Mouse (Mus musculus): ENCODE measurements around the gene Gsdmc4. TPM values are rescaled to one million over a fixed set of nuclear protein-coding genes. Genes with fewer than 3 reads are reported as not detected.
"Not testable (repeated sequence)": the region's sequence is repeated elsewhere in the genome, so short reads cannot be mapped to it uniquely, and the experiment has no call there.

Gene Gsdmc4
- polyA plus RNA-seq (2015; fragmentation: Nextera tagmentation; extraction: Ambion mirVana): 0.38 and 0.43 TPM in 2 replicates

- H3K4me2 ChIP-seq (ENCODE audit: low read depth, low read length); H3K36me3 ChIP-seq (ENCODE audit: control insufficient read depth, insufficient read depth, low read length); H3K27ac ChIP-seq (ENCODE audit: low read length); H3K9ac ChIP-seq (ENCODE audit: low read depth, low read length); H3K27me3 ChIP-seq (replicated peaks; ENCODE audit: control insufficient read depth, insufficient read depth, low read length); H3K4me3 ChIP-seq (ENCODE audit: low read length); H3K9me3 ChIP-seq (ENCODE audit: control insufficient read depth, low read length); H3K4me1 ChIP-seq (ENCODE audit: control insufficient read depth, insufficient read depth, low read length); ATAC-seq: not testable (repeated sequence)
- 81% methylated on average over 2 of the region's 2 CpGs for WGBS
These were observed at the start of gene Gsdmc4 for GRCm38 (mm10) chr15:63912197-63912596. TSS of gene Gsdmc4 (minus strand) at chr15:63912297.

GRCm38 (mm10) chr15:63960542-63960941 is 48.4 kb upstream of the Gsdmc4 start:
- no peaks in the 10 kb centered on the region; the same call in 1 of the 2 replicates for H3K4me1 ChIP-seq (ENCODE audit: control insufficient read depth, insufficient read depth, low read length)
- no peak for ATAC-seq
- H3K4me2 ChIP-seq (ENCODE audit: low read depth, low read length): no peak overlapping the region
- H3K27me3 ChIP-seq (replicated peaks; ENCODE audit: control insufficient read depth, insufficient read depth, low read length): no peaks in the 10 kb centered on the region
- H3K27ac ChIP-seq (ENCODE audit: low read length): no peak overlapping the region
- H3K36me3 ChIP-seq (ENCODE audit: control insufficient read depth, insufficient read depth, low read length): no peaks in the 10 kb centered on the region
- H3K9ac ChIP-seq (ENCODE audit: low read depth, low read length): no peak overlapping the region
- no peak overlapping the region for H3K4me3 ChIP-seq (ENCODE audit: low read length)
- 90% methylated on average over 2 of the region's 2 CpGs for WGBS
- no peaks in the 10 kb centered on the region for H3K9me3 ChIP-seq (ENCODE audit: control insufficient read depth, low read length)

- no peak for ATAC-seq
- H3K36me3 ChIP-seq (ENCODE audit: control insufficient read depth, insufficient read depth, low read length): no peaks in the 10 kb centered on the region
- no peak overlapping the region for H3K9ac ChIP-seq (ENCODE audit: low read depth, low read length)
- no peak overlapping the region for H3K4me3 ChIP-seq (ENCODE audit: low read length)
- H3K27ac ChIP-seq (ENCODE audit: low read length): no peak overlapping the region
- H3K4me1 ChIP-seq (ENCODE audit: control insufficient read depth, insufficient read depth, low read length): no peaks in the 10 kb centered on the region; the same call in 1 of the 2 replicates
- no peak overlapping the region for H3K4me2 ChIP-seq (ENCODE audit: low read depth, low read length)
- no peaks in the 10 kb centered on the region for H3K9me3 ChIP-seq (ENCODE audit: control insufficient read depth, low read length)
- H3K27me3 ChIP-seq (replicated peaks; ENCODE audit: control insufficient read depth, insufficient read depth, low read length): no peaks in the 10 kb centered on the region
These were observed 45.5 kb upstream of the Gsdmc4 start for GRCm38 (mm10) chr15:63957553-63957952.

DNA sequence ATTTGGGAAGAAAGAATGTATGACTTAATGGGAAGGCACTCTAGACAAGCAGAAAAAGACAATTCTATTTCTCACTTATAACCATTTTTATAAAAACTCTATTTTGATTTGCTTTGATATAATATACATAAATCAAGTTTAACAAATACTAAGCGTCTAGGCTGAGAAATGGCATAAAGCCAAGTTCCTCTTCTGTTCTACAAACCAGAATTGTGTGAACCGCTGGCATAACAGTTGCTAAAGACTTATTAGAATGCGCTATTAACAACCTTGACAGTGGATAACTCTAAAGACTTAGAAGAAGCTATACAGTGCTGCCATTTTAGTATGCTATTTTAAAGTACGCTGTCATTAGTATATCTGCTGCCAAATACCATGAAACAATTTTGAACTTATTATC is 41.2 kb upstream of the Gsdmc4 start:
- H3K4me3 ChIP-seq (ENCODE audit: low read length): no peak overlapping the region
- H3K9ac ChIP-seq (ENCODE audit: low read depth, low read length): no peak overlapping the region
- no peaks in the 10 kb centered on the region for H3K9me3 ChIP-seq (ENCODE audit: control insufficient read depth, low read length)
- no peaks in the 10 kb centered on the region for H3K27me3 ChIP-seq (replicated peaks; ENCODE audit: control insufficient read depth, insufficient read depth, low read length)
- H3K36me3 ChIP-seq (ENCODE audit: control insufficient read depth, insufficient read depth, low read length): no peaks in the 10 kb centered on the region
- H3K4me2 ChIP-seq (ENCODE audit: low read depth, low read length): no peak overlapping the region
- H3K4me1 ChIP-seq (ENCODE audit: control insufficient read depth, insufficient read depth, low read length): no peaks in the 10 kb centered on the region
- H3K27ac ChIP-seq (ENCODE audit: low read length): no peak overlapping the region
- WGBS: 74% methylated on average over 4 of the region's 4 CpGs
- ATAC-seq: no peak

- ATAC-seq: no peak
- Histone ChIP-seq H3K27ac (ENCODE audit: low read length) (no peak overlapping the region), H3K9ac (ENCODE audit: low read depth, low read length) (no peak overlapping the region), H3K4me2 (ENCODE audit: low read depth, low read length) (no peak overlapping the region), H3K27me3 (replicated peaks; ENCODE audit: control insufficient read depth, insufficient read depth, low read length) (no peaks in the 10 kb centered on the region), H3K36me3 (ENCODE audit: control insufficient read depth, insufficient read depth, low read length) (no peaks in the 10 kb centered on the region), H3K4me3 (ENCODE audit: low read length) (no peak overlapping the region), H3K4me1 (ENCODE audit: control insufficient read depth, insufficient read depth, low read length) (no peaks in the 10 kb centered on the region), H3K9me3 (ENCODE audit: control insufficient read depth, low read length) (no peaks in the 10 kb centered on the region)
- 98% methylated on average over 1 of the region's 1 CpGs for WGBS
These were observed 29.1 kb upstream of the Gsdmc4 start for GRCm38 (mm10) chr15:63941221-63941620.

- H3K4me1 ChIP-seq (ENCODE audit: control insufficient read depth, insufficient read depth, low read length): no peaks in the 10 kb centered on the region
- 92% methylated on average over 1 of the region's 1 CpGs for WGBS
- H3K4me3 ChIP-seq (ENCODE audit: low read length): no peak overlapping the region
- no peaks in the 10 kb centered on the region for H3K9me3 ChIP-seq (ENCODE audit: control insufficient read depth, low read length)
- no peak for ATAC-seq
- no peaks in the 10 kb centered on the region for H3K27me3 ChIP-seq (replicated peaks; ENCODE audit: control insufficient read depth, insufficient read depth, low read length)
- H3K4me2 ChIP-seq (ENCODE audit: low read depth, low read length): no peak overlapping the region
- H3K27ac ChIP-seq (ENCODE audit: low read length): no peak overlapping the region
- no peak overlapping the region for H3K9ac ChIP-seq (ENCODE audit: low read depth, low read length)
- peaks cover 9% of the 10 kb centered on the region; the same call in 1 of the 2 replicates for H3K36me3 ChIP-seq (ENCODE audit: control insufficient read depth, insufficient read depth, low read length)
These were observed 20.6 kb upstream of the Gsdmc4 start for GRCm38 (mm10) chr15:63932656-63933055.

DNA sequence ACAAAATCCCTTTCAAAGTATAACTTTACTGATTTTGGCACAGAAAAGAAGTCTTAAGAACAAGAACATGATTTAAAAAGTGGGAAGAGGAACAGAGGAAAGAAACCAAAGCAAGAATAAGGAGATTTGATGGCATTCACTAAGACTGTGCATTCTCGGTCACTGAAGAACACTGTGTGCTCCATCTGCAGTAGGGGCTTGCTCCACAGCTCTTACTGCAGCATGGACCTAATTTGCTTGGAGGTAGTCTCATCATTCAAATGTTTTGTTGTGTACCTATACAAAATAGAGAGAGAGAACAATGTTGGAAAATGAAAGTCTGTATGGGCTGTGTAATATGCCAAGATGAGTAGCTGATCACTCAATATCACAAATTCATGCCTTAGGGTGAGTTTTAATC is 19.3 kb upstream of the Gsdmc4 start:
- Histone ChIP-seq H3K4me1 (ENCODE audit: control insufficient read depth, insufficient read depth, low read length) (no peaks in the 10 kb centered on the region), H3K9me3 (ENCODE audit: control insufficient read depth, low read length) (no peaks in the 10 kb centered on the region), H3K27me3 (replicated peaks; ENCODE audit: control insufficient read depth, insufficient read depth, low read length) (no peaks in the 10 kb centered on the region), H3K27ac (ENCODE audit: low read length) (no peak overlapping the region), H3K4me3 (ENCODE audit: low read length) (no peak overlapping the region), H3K4me2 (ENCODE audit: low read depth, low read length) (no peak overlapping the region), H3K9ac (ENCODE audit: low read depth, low read length) (no peak overlapping the region), H3K36me3 (ENCODE audit: control insufficient read depth, insufficient read depth, low read length) (peaks cover 9% of the 10 kb centered on the region; the same call in 1 of the 2 replicates)
- ATAC-seq: no peak
- 97% methylated on average over 1 of the region's 1 CpGs for WGBS

DNA sequence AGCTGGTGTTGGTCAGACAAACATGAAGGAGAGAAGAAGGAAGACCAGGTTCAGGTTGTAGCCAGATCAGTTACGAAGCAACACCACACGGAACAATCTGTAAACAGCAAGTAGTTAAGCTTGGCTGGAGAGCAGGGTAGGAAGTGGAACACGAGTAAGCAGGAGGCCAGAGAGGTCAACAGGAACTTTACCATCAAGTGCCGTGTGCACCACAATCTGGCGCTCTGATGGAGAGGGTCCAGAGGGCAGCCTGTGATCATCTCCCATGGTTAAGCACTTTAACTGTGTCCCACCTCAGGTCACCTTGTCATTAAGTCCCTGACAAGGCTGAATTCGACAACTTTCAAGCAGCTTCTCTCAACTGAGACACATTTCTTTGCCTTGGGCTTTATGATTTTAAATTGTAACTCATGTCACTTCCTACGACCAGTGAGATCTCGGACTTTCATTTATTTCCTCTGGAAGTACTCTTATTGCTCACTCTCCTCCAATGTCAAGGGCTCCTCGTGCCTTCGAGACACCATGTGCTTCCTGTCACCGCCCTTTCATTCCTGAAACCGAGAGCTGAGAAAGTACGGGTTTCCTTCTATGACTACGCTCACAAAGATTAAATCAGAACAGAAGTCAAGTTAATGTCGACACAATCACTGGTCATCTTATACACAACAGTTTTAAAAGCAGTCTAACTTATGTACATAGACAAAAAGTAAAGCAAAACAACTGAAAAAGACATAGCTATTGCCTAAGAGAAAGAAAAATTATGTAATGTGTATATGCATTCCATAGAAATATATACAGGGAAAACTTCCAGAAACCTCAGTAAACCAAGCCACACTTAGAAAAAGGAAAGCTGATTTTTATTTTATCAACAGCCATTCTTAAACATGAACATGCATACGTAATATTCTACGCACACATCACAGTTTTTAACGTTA is 18.3 kb upstream of the Gsdmc4 start:
- no peak overlapping the region for H3K4me3 ChIP-seq (ENCODE audit: low read length)
- no peak overlapping the region for H3K4me2 ChIP-seq (ENCODE audit: low read depth, low read length)
- H3K9ac ChIP-seq (ENCODE audit: low read depth, low read length): no peak overlapping the region
- no peak for ATAC-seq
- no peaks in the 10 kb centered on the region for H3K27me3 ChIP-seq (replicated peaks; ENCODE audit: control insufficient read depth, insufficient read depth, low read length)
- no peak overlapping the region for H3K27ac ChIP-seq (ENCODE audit: low read length)
- 78% methylated on average over 18 of the region's 18 CpGs for WGBS
- no peaks in the 10 kb centered on the region for H3K9me3 ChIP-seq (ENCODE audit: control insufficient read depth, low read length)
- H3K4me1 ChIP-seq (ENCODE audit: control insufficient read depth, insufficient read depth, low read length): no peaks in the 10 kb centered on the region
- peaks cover 9% of the 10 kb centered on the region; the same call in 1 of the 2 replicates for H3K36me3 ChIP-seq (ENCODE audit: control insufficient read depth, insufficient read depth, low read length)

- no peak overlapping the region for H3K9ac ChIP-seq (ENCODE audit: low read depth, low read length)
- peaks cover 9% of the 10 kb centered on the region; the same call in 1 of the 2 replicates for H3K36me3 ChIP-seq (ENCODE audit: control insufficient read depth, insufficient read depth, low read length)
- H3K27me3 ChIP-seq (replicated peaks; ENCODE audit: control insufficient read depth, insufficient read depth, low read length): no peaks in the 10 kb centered on the region
- no peaks in the 10 kb centered on the region for H3K9me3 ChIP-seq (ENCODE audit: control insufficient read depth, low read length)
- no peaks in the 10 kb centered on the region for H3K4me1 ChIP-seq (ENCODE audit: control insufficient read depth, insufficient read depth, low read length)
- H3K27ac ChIP-seq (ENCODE audit: low read length): no peak overlapping the region
- H3K4me2 ChIP-seq (ENCODE audit: low read depth, low read length): no peak overlapping the region
- 83% methylated on average over 3 of the region's 3 CpGs for WGBS
- no peak for ATAC-seq
- no peak overlapping the region for H3K4me3 ChIP-seq (ENCODE audit: low read length)
These were observed 14.1 kb upstream of the Gsdmc4 start for GRCm38 (mm10) chr15:63926201-63926600.

Measured in intestine, embryonic 16.5 days (tissue).